Mouse (Mus musculus) kidney, embryonic 14.5 days (tissue): ENCODE data around the gene Spats2. TPM values are rescaled to one million over a fixed set of nuclear protein-coding genes. Genes with fewer than 3 reads are reported as not detected.
"Not testable (repeated sequence)": the region's sequence is repeated elsewhere in the genome, so short reads cannot be mapped to it uniquely, and the experiment has no call there.

Source experiments
- ATAC-seq: fragments of 200-750 bp; cut with Nextera tagmentation; 2 replicates; pipeline ENCODE4 v1.8.0; 2017; ENCODE audit warnings: moderate number of reproducible peaks, mild to moderate bottlenecking, moderate TSS enrichment, moderate library complexity; ENCODE audit not compliant: low FRiP score, low TSS enrichment
- H3K27ac ChIP-seq: fragments of 300-500 bp; sonication (generic); 2 replicates; pipeline ENCODE4 v1.5.1; 2014; ENCODE audit warnings: low read depth, mild to moderate bottlenecking, low read length, moderate library complexity, mixed read lengths
- H3K27me3 ChIP-seq: fragments of 300-500 bp; sonication (generic); 2 replicates; pipeline ENCODE4 v1.6.1; 2014; ENCODE audit warnings: mild to moderate bottlenecking, low read length; ENCODE audit not compliant: control insufficient read depth, insufficient read depth
- H3K36me3 ChIP-seq: fragments of 300-500 bp; sonication (generic); 2 replicates; pipeline ENCODE4 v1.6.1; 2014; ENCODE audit warnings: low read length, mixed read lengths; ENCODE audit not compliant: control insufficient read depth, insufficient read depth
- H3K4me1 ChIP-seq: fragments of 300-500 bp; sonication (generic); 2 replicates; pipeline ENCODE4 v1.6.1; 2014; ENCODE audit warnings: low read length, mixed read lengths; ENCODE audit not compliant: control insufficient read depth, insufficient read depth
- H3K4me2 ChIP-seq: fragments of 300-500 bp; sonication (generic); replicated peaks from 2 replicates; pipeline ENCODE4 v1.6.1; 2014; ENCODE audit warnings: low read depth, mild to moderate bottlenecking, low read length
- H3K4me3 ChIP-seq: fragments of 300-500 bp; sonication (generic); 2 replicates; pipeline ENCODE4 v1.5.1; 2014; ENCODE audit warnings: mild to moderate bottlenecking, low read length
- H3K9ac ChIP-seq: fragments of 300-500 bp; sonication (generic); 2 replicates; pipeline ENCODE4 v1.6.1; 2014; ENCODE audit warnings: low read depth, mild to moderate bottlenecking, low read length, moderate library complexity
- H3K9me3 ChIP-seq: fragments of 300-500 bp; sonication (generic); 2 replicates; pipeline ENCODE4 v1.6.1; 2016; ENCODE audit warnings: low read length; ENCODE audit not compliant: control insufficient read depth
- WGBS: fragments of 180-500 bp; shearing (Covaris S2); extraction: QIAGEN DNeasy Blood & Tissue Kit; methylation state at CpG from one replicate; pipeline ENCODE4 v1.1.7; 2014; 5-methylcytosine and 5-hydroxymethylcytosine counted together
- polyA plus RNA-seq: library from polyadenylated mRNA; unstranded; fragments of >200 nt; fragmentation: Nextera tagmentation; extraction: Ambion mirVana; gene quantifications from 2 replicates; pipeline ENCODE4 v1.2.1, GENCODE M21; 2014

The Spats2 gene
- polyA plus RNA-seq, 1 experiment from 2014 or later, result 55.2 TPM

- H3K27me3 ChIP-seq, result no peaks in the 10 kb centered on the region
- no peak for ATAC-seq
- no peaks in the 10 kb centered on the region for H3K9me3 ChIP-seq
- peaks cover 34% of the 10 kb centered on the region for H3K36me3 ChIP-seq
- H3K9ac ChIP-seq, result no peak overlapping the region
- no peak overlapping the region for H3K4me2 ChIP-seq
- no peak overlapping the region for H3K4me3 ChIP-seq
- no peaks in the 10 kb centered on the region for H3K4me1 ChIP-seq
- H3K27ac ChIP-seq, result no peak overlapping the region
- WGBS, result 78% methylated on average over 4 of the region's 4 CpGs
Observed at GRCm38 (mm10) chr15:99240129-99240528, 114.4 kb downstream of the Spats2 start.

GRCm38 (mm10) chr15:99241249-99241648, 115.5 kb downstream of the Spats2 start:
- H3K9me3 ChIP-seq, result no peaks in the 10 kb centered on the region
- H3K27ac ChIP-seq, result no peak overlapping the region
- no peaks in the 10 kb centered on the region for H3K27me3 ChIP-seq
- H3K4me1 ChIP-seq, result no peaks in the 10 kb centered on the region
- no peak overlapping the region for H3K4me3 ChIP-seq
- peaks cover 44% of the 10 kb centered on the region for H3K36me3 ChIP-seq
- no peak overlapping the region for H3K9ac ChIP-seq
- 84% methylated on average over 4 of the region's 4 CpGs for WGBS
- no peak overlapping the region for H3K4me2 ChIP-seq
- no peak for ATAC-seq

- Histone ChIP-seq H3K4me3 (no peak overlapping the region), H3K36me3 (peaks cover 52% of the 10 kb centered on the region), H3K4me2 (no peak overlapping the region), H3K4me1 (no peaks in the 10 kb centered on the region), H3K9me3 (no peaks in the 10 kb centered on the region), H3K27me3 (no peaks in the 10 kb centered on the region), H3K9ac (no peak overlapping the region), H3K27ac (no peak overlapping the region)
- 92% methylated on average over 8 of the region's 10 CpGs for WGBS
- ATAC-seq, result peak; percentile 39
Observed at GRCm38 (mm10) chr15:99242045-99242444, 116.3 kb downstream of the Spats2 start.

DNA sequence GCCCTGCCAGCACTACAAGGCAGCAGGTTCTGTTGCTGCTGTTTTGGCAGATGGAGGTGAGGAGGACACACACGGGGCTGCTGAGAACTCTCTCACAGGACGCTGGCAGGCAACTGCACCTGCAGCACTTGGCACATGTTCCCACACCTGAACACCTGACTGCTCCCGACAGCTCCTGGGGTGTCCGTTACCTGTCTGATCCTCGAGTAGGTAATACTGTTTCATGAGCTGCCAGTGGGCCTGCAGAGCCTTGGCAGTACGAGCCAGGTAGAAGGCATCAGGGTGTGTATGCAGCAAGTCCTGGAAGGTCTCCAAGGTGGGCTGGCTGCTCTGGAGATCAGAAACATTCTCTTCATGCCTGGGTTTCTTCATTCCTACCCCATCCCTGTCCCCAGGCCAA, 121.0 kb downstream of the Spats2 start:
- H3K4me2 ChIP-seq, H3K9ac ChIP-seq, H3K9me3 ChIP-seq, ATAC-seq, H3K27me3 ChIP-seq, H3K27ac ChIP-seq, H3K4me3 ChIP-seq: not testable (repeated sequence)
- Histone ChIP-seq H3K4me1 (peaks cover 13% of the 10 kb centered on the region; the same call in 1 of the 2 replicates), H3K36me3 (peaks cover 66% of the 10 kb centered on the region)
- WGBS, result 90% methylated on average over 6 of the region's 6 CpGs

DNA sequence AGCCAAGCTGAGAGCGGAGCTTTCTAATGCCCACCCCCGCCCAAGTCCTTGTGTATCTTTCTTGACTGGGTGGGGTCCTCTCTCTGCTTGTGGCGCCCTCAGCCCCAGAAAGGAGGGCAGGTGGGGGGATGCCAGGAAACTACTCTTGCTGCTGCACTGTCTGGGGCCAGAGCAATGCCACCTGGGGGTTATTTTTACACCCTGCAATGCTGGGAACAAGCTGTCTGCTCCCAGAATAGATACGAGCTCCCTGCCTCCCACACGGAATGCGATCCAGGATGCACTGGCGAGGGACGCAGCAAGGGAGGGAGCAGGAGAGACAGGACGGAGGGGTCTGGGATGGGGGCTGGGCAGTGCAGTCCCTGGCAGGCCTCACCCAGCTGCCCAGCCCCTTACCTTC, 123.3 kb downstream of the Spats2 start:
- peaks cover 24% of the 10 kb centered on the region for H3K4me1 ChIP-seq
- H3K4me3 ChIP-seq, result no peak overlapping the region
- H3K9me3 ChIP-seq, result no peaks in the 10 kb centered on the region
- peak overlapping the region; percentile 31; the same call in 1 of the 2 replicates for H3K27ac ChIP-seq
- peaks cover 48% of the 10 kb centered on the region for H3K36me3 ChIP-seq
- peak; percentile 13; the same call in 1 of the 2 replicates for ATAC-seq
- 0 out of 2 replicates have a peak overlapping the region, but pooled peaks have one; percentile 23 for H3K9ac ChIP-seq
- H3K4me2 ChIP-seq, result peak overlapping the region; percentile 4; the same call in 1 of the 2 replicates
- 43% methylated on average over 9 of the region's 9 CpGs for WGBS
- no peaks in the 10 kb centered on the region for H3K27me3 ChIP-seq

- Histone ChIP-seq H3K4me1 (peaks cover 29% of the 10 kb centered on the region), H3K4me2 (no peak overlapping the region), H3K9me3 (no peaks in the 10 kb centered on the region), H3K36me3 (peaks cover 39% of the 10 kb centered on the region), H3K4me3 (no peak overlapping the region), H3K9ac (peak overlapping the region; percentile 23; the same call in 1 of the 2 replicates), H3K27me3 (no peaks in the 10 kb centered on the region), H3K27ac (no peak overlapping the region)
- no peak for ATAC-seq
- WGBS, result 78% methylated on average over 10 of the region's 11 CpGs
Observed at GRCm38 (mm10) chr15:99249938-99250337, 124.2 kb downstream of the Spats2 start.

DNA sequence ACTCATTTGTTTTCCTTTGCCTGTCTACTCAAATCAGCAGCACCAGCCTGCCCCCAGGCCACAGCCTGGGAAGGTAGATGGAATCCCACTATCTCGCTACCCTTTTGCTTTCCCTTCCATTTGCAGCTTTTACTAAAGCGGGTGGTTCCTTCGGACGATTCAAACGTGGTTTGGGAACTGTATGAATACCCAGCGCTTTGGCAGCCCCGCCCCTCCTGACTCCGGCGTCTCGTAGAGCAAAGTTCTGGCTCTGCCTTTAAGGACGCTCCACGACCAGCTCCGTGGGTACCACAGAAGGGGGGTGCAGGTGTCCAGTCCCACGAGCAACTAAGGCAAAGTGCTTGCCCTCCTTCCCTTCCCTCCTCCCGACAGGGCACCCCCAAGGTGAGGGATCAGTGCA, 125.4 kb downstream of the Spats2 start:
- peaks cover 28% of the 10 kb centered on the region for H3K36me3 ChIP-seq
- H3K9ac ChIP-seq, result peak overlapping the region; percentile 74; the same call in 1 of the 2 replicates
- WGBS, result 2% methylated on average over 14 of the region's 15 CpGs
- not testable (repeated sequence) for H3K9me3 ChIP-seq, H3K27ac ChIP-seq, ATAC-seq, H3K27me3 ChIP-seq
- H3K4me2 ChIP-seq, result peak overlapping the region; percentile 60
- peak overlapping the region; percentile 69 for H3K4me3 ChIP-seq
- peaks cover 29% of the 10 kb centered on the region for H3K4me1 ChIP-seq

- WGBS, result under 1% methylated on average over 52 of the region's 52 CpGs
- ATAC-seq, result peak; percentile 91
- H3K9me3 ChIP-seq, result no peaks in the 10 kb centered on the region
- H3K4me1 ChIP-seq, result peaks cover 29% of the 10 kb centered on the region
- peak within 1 kb of the TSS; percentile 74 for H3K9ac ChIP-seq
- H3K27me3 ChIP-seq, result no peaks in the 10 kb centered on the region
- H3K27ac ChIP-seq, result peak within 1 kb of the TSS; percentile 98
- peaks cover 21% of the 10 kb centered on the region for H3K36me3 ChIP-seq
- peak within 1 kb of the TSS; percentile 60 for H3K4me2 ChIP-seq
- peak within 1 kb of the TSS; percentile 69 for H3K4me3 ChIP-seq
Observed at GRCm38 (mm10) chr15:99251626-99252380, 126.1 kb downstream of the Spats2 start, which contains the start of gene Mcrs1. Mcrs1 (minus strand) TSS chr15:99251961.
